Mouse (Mus musculus) liver, postnatal 0 days (tissue): ENCODE data around the gene Hist1h2bb. TPM values are rescaled to one million over a fixed set of nuclear protein-coding genes. Genes with fewer than 3 reads are reported as not detected.
"Not testable (repeated sequence)": the region's sequence is repeated elsewhere in the genome, so short reads cannot be mapped to it uniquely, and the experiment has no call there.

Experiments used
- ATAC-seq: fragments of 200-750 bp; cut with Nextera tagmentation; 2 replicates; pipeline ENCODE4 v1.8.0; 2017; ENCODE audit warnings: mild to moderate bottlenecking, moderate library complexity
- DNase-seq: peaks from one replicate; pipeline ENCODE4 v3.0.0-alpha.2; 2016
- H3K27ac ChIP-seq: fragments of 300-500 bp; sonication (generic); 2 replicates; pipeline ENCODE4 v1.5.1; 2014; ENCODE audit warnings: antibody characterized with exemption, moderate library complexity, mild to moderate bottlenecking, low read depth
- H3K27me3 ChIP-seq: fragments of 300-500 bp; sonication (generic); 2 replicates; pipeline ENCODE4 v1.6.1; 2014; ENCODE audit warnings: low read length, control low read depth, mixed read lengths; ENCODE audit not compliant: insufficient read depth
- H3K36me3 ChIP-seq: fragments of 300-500 bp; sonication (generic); replicated peaks from 2 replicates; pipeline ENCODE4 v1.6.1; 2014; ENCODE audit warnings: mild to moderate bottlenecking, control low read depth, low read length, moderate library complexity, mixed read lengths; ENCODE audit not compliant: insufficient read depth
- H3K4me1 ChIP-seq: fragments of 300-500 bp; sonication (generic); 2 replicates; pipeline ENCODE4 v1.6.1; 2014; ENCODE audit warnings: antibody characterized with exemption, mild to moderate bottlenecking, control low read depth; ENCODE audit not compliant: insufficient read depth
- H3K4me2 ChIP-seq: fragments of 300-500 bp; sonication (generic); 2 replicates; pipeline ENCODE4 v1.6.1; 2014; ENCODE audit warnings: low read depth, mild to moderate bottlenecking, low read length, moderate library complexity, mixed read lengths
- H3K4me3 ChIP-seq: fragments of 300-500 bp; sonication (generic); 2 replicates; pipeline ENCODE4 v1.5.1; 2014; ENCODE audit warnings: low read depth, low read length
- H3K9ac ChIP-seq: fragments of 300-500 bp; sonication (generic); replicated peaks from 2 replicates; pipeline ENCODE4 v1.6.1; 2014; ENCODE audit warnings: mild to moderate bottlenecking, moderate library complexity
- H3K9me3 ChIP-seq: fragments of 300-500 bp; sonication (generic); 2 replicates; pipeline ENCODE4 v1.6.1; 2016; ENCODE audit warnings: mild to moderate bottlenecking, control low read depth, low read length, mixed read lengths
- CTCF ChIP-seq: sonication (generic); IDR thresholded peaks from 2 replicates; pipeline ENCODE4 v1.5.1; 2016; ENCODE audit warnings: antibody characterized with exemption, low read depth
- EP300 ChIP-seq: IDR thresholded peaks from 2 replicates; pipeline ENCODE4 v1.6.1; 2016; ENCODE audit warnings: antibody characterized with exemption, low read depth, mild to moderate bottlenecking
- WGBS: fragments of 180-500 bp; shearing (Covaris S2); extraction: QIAGEN DNeasy Blood & Tissue Kit; methylation state at CpG from one replicate; pipeline ENCODE4 v1.1.7; 2014; ENCODE audit not compliant: insufficient replicate concordance; 5-methylcytosine and 5-hydroxymethylcytosine counted together
- polyA plus RNA-seq: library from polyadenylated mRNA; unstranded; fragments of >200 nt; fragmentation: Nextera tagmentation; extraction: Ambion mirVana; gene quantifications from 2 replicates; pipeline ENCODE4 v1.2.1, GENCODE M21; 2015

Hist1h2bb gene
- polyA plus RNA-seq, 1 experiment from 2014 or later = 2.7 TPM

- peaks cover 24% of the 10 kb centered on the region for H3K4me1 ChIP-seq
- peak within 1 kb of the TSS; percentile 59 for H3K4me3 ChIP-seq
- H3K9ac ChIP-seq = peak within 1 kb of the TSS; percentile 75
- no peaks in the 10 kb centered on the region for H3K27me3 ChIP-seq
- no peaks in the 10 kb centered on the region for H3K36me3 ChIP-seq
- WGBS = under 1% methylated on average over 62 of the region's 72 CpGs
- TF ChIP-seq CTCF = no peak
- peak; percentile 93 for TF ChIP-seq EP300
- H3K4me2 ChIP-seq = peak within 1 kb of the TSS; percentile 84
- no peaks in the 10 kb centered on the region for H3K9me3 ChIP-seq
- ATAC-seq = peak; percentile 69
- H3K27ac ChIP-seq = peak within 1 kb of the TSS; percentile 97
- DNase-seq = peak; percentile 99
Observed at GRCm38 (mm10) chr13:23760972-23761864, 14.7 kb downstream of the Hist1h2bb start, which contains the start of gene Hist1h4a. Hist1h4a (minus strand) TSS chr13:23761230.

- DNase-seq (peak; percentile 72), ATAC-seq (peak; percentile 48)
- H3K4me2 ChIP-seq = peak within 1 kb of the TSS; percentile 84
- peak within 1 kb of the TSS; percentile 79 for H3K9ac ChIP-seq
- peak within 1 kb of the TSS; percentile 59 for H3K4me3 ChIP-seq
- under 1% methylated on average over 25 of the region's 52 CpGs for whole genome bisulfite sequencing
- H3K36me3 ChIP-seq, H3K27me3 ChIP-seq, H3K9me3 ChIP-seq: not testable (repeated sequence)
- TF ChIP-seq EP300 = peak; percentile 72
- peak within 1 kb of the TSS; percentile 97 for H3K27ac ChIP-seq
- H3K4me1 ChIP-seq = peaks cover 24% of the 10 kb centered on the region
Observed at GRCm38 (mm10) chr13:23761871-23762821, 15.6 kb downstream of the Hist1h2bb start, which contains the start of gene Hist1h3a. Hist1h3a (minus strand) TSS chr13:23762386.

GRCm38 (mm10) chr13:23763242-23763585, 16.7 kb downstream of the Hist1h2bb start:
- Histone ChIP-seq H3K4me1 (peaks cover 24% of the 10 kb centered on the region), H3K9me3 (no peaks in the 10 kb centered on the region), H3K36me3 (no peaks in the 10 kb centered on the region), H3K27me3 (no peaks in the 10 kb centered on the region), H3K4me3 (peak overlapping the region; percentile 59), H3K4me2 (peak overlapping the region; percentile 84), H3K27ac (peak overlapping the region; percentile 97), H3K9ac (peak overlapping the region; percentile 79)
- 1% methylated on average over 10 of the region's 10 CpGs for WGBS
- ATAC-seq = no peak
- TF ChIP-seq EP300 (no peak), CTCF (no peak)
- DNase-seq = no peak

GRCm38 (mm10) chr13:23763586-23764323, 17.2 kb downstream of the Hist1h2bb start, which contains the start of gene Hist1h1a:
Hist1h1a (plus strand) TSS chr13:23763666.
- H3K4me2 ChIP-seq = peak within 1 kb of the TSS; percentile 84
- TF ChIP-seq CTCF = no peak
- TF ChIP-seq EP300 = peak; percentile 68
- no peaks in the 10 kb centered on the region for H3K27me3 ChIP-seq
- ATAC-seq (peak; percentile 34), DNase-seq (peak; percentile 94)
- peak within 1 kb of the TSS; percentile 59 for H3K4me3 ChIP-seq
- peak within 1 kb of the TSS; percentile 79 for H3K9ac ChIP-seq
- H3K36me3 ChIP-seq = no peaks in the 10 kb centered on the region
- H3K27ac ChIP-seq = peak within 1 kb of the TSS; percentile 97
- WGBS = 3% methylated on average over 34 of the region's 34 CpGs
- peaks cover 24% of the 10 kb centered on the region for H3K4me1 ChIP-seq
- H3K9me3 ChIP-seq = no peaks in the 10 kb centered on the region

GRCm38 (mm10) chr13:23764324-23765171, 18.0 kb downstream of the Hist1h2bb start:
- Histone ChIP-seq H3K4me3 (peak overlapping the region; percentile 59), H3K4me2 (peak overlapping the region; percentile 84), H3K9me3 (no peaks in the 10 kb centered on the region), H3K36me3 (no peaks in the 10 kb centered on the region), H3K4me1 (peaks cover 20% of the 10 kb centered on the region), H3K27me3 (no peaks in the 10 kb centered on the region), H3K27ac (peak overlapping the region; percentile 97), H3K9ac (peak overlapping the region; percentile 79)
- peak; percentile 45 for DNase-seq
- ATAC-seq = no peak
- TF ChIP-seq EP300 = peak; percentile 55
- TF ChIP-seq CTCF = no peak
- WGBS = 31% methylated on average over 12 of the region's 12 CpGs
